Mouse (Mus musculus): ENCODE results near the gene Itpr2. TPM values are rescaled to one million over a fixed set of nuclear protein-coding genes. Genes with fewer than 3 reads are reported as not detected.

The Itpr2 gene
- polyA plus RNA-seq, 1 experiment from 2014 or later, result 10.9 TPM

- no peak for ATAC-seq (ENCODE audit: low FRiP score, low TSS enrichment)
- WGBS, result 62% methylated on average over 8 of the region's 8 CpGs
- H3K4me1 ChIP-seq (replicated peaks; ENCODE audit: control insufficient read depth, insufficient read depth), result no peaks in the 10 kb centered on the region
- no peaks in the 10 kb centered on the region for H3K9me3 ChIP-seq (ENCODE audit: control insufficient read depth, low read length)
- no peak overlapping the region for H3K9ac ChIP-seq (ENCODE audit: low read length)
- no peak overlapping the region for H3K27ac ChIP-seq (replicated peaks)
- DNase-seq (ENCODE audit: low spot score), result no peak
- H3K4me2 ChIP-seq (replicated peaks; ENCODE audit: low read depth), result no peak overlapping the region
- H3K36me3 ChIP-seq (ENCODE audit: control insufficient read depth, insufficient read depth, low read length), result no peaks in the 10 kb centered on the region
- H3K4me3 ChIP-seq (ENCODE audit: low read depth, low read length), result no peak overlapping the region
- TF ChIP-seq EP300 (optimal IDR thresholded peaks at IDR 0.05), result no peak
- peak; percentile 34; the same call in 1 of the 2 replicates for TF ChIP-seq CTCF (IDR thresholded peaks at IDR 0.05; ENCODE audit: low read depth)
- H3K27me3 ChIP-seq (ENCODE audit: control insufficient read depth, insufficient read depth, low read length), result no peaks in the 10 kb centered on the region
These were observed 279.5 kb downstream of the Itpr2 start for GRCm38 (mm10) chr6:146222403-146223063.

GRCm38 (mm10) chr6:146221371-146222336 lies 280.4 kb downstream of the Itpr2 start:
- H3K27ac ChIP-seq (replicated peaks), result no peak overlapping the region
- 44% methylated on average over 23 of the region's 23 CpGs for WGBS
- no peak overlapping the region for H3K9ac ChIP-seq (ENCODE audit: low read length)

GRCm38 (mm10) chr6:146220071-146220470 lies 282.0 kb downstream of the Itpr2 start:
- ATAC-seq (ENCODE audit: low FRiP score, low TSS enrichment) (no peak), DNase-seq (ENCODE audit: low spot score) (no peak)
- Histone ChIP-seq H3K27ac (replicated peaks) (no peak overlapping the region), H3K4me3 (ENCODE audit: low read depth, low read length) (no peak overlapping the region), H3K4me2 (replicated peaks; ENCODE audit: low read depth) (no peak overlapping the region), H3K27me3 (ENCODE audit: control insufficient read depth, insufficient read depth, low read length) (no peaks in the 10 kb centered on the region), H3K9me3 (ENCODE audit: control insufficient read depth, low read length) (no peaks in the 10 kb centered on the region), H3K36me3 (ENCODE audit: control insufficient read depth, insufficient read depth, low read length) (no peaks in the 10 kb centered on the region), H3K9ac (ENCODE audit: low read length) (no peak overlapping the region), H3K4me1 (replicated peaks; ENCODE audit: control insufficient read depth, insufficient read depth) (no peaks in the 10 kb centered on the region)
- TF ChIP-seq EP300 (optimal IDR thresholded peaks at IDR 0.05), result no peak
- no peak for TF ChIP-seq CTCF (IDR thresholded peaks at IDR 0.05; ENCODE audit: low read depth)
- 76% methylated on average over 5 of the region's 5 CpGs for WGBS

More at GRCm38 (mm10) chr6:146221371-146222336, 280.4 kb downstream of the Itpr2 start:
- Histone ChIP-seq H3K4me2 (replicated peaks; ENCODE audit: low read depth) (no peak overlapping the region), H3K4me1 (replicated peaks; ENCODE audit: control insufficient read depth, insufficient read depth) (no peaks in the 10 kb centered on the region), H3K4me3 (ENCODE audit: low read depth, low read length) (no peak overlapping the region), H3K27me3 (ENCODE audit: control insufficient read depth, insufficient read depth, low read length) (no peaks in the 10 kb centered on the region), H3K36me3 (ENCODE audit: control insufficient read depth, insufficient read depth, low read length) (no peaks in the 10 kb centered on the region), H3K9me3 (ENCODE audit: control insufficient read depth, low read length) (no peaks in the 10 kb centered on the region)
- TF ChIP-seq EP300 (optimal IDR thresholded peaks at IDR 0.05), result no peak
- TF ChIP-seq CTCF (IDR thresholded peaks at IDR 0.05; ENCODE audit: low read depth), result no peak
- DNase-seq (ENCODE audit: low spot score), result no peak
- no peak; the same call in 1 of the 2 replicates for ATAC-seq (ENCODE audit: low FRiP score, low TSS enrichment)

GRCm38 (mm10) chr6:146219534-146219933 lies 282.5 kb downstream of the Itpr2 start:
- Histone ChIP-seq H3K27me3 (ENCODE audit: control insufficient read depth, insufficient read depth, low read length) (no peaks in the 10 kb centered on the region), H3K27ac (replicated peaks) (no peak overlapping the region), H3K36me3 (ENCODE audit: control insufficient read depth, insufficient read depth, low read length) (no peaks in the 10 kb centered on the region), H3K9ac (ENCODE audit: low read length) (no peak overlapping the region), H3K4me2 (replicated peaks; ENCODE audit: low read depth) (no peak overlapping the region), H3K9me3 (ENCODE audit: control insufficient read depth, low read length) (no peaks in the 10 kb centered on the region), H3K4me1 (replicated peaks; ENCODE audit: control insufficient read depth, insufficient read depth) (no peaks in the 10 kb centered on the region), H3K4me3 (ENCODE audit: low read depth, low read length) (no peak overlapping the region)
- DNase-seq (ENCODE audit: low spot score) (no peak), ATAC-seq (ENCODE audit: low FRiP score, low TSS enrichment) (no peak)
- TF ChIP-seq EP300 (optimal IDR thresholded peaks at IDR 0.05), result no peak
- TF ChIP-seq CTCF (IDR thresholded peaks at IDR 0.05; ENCODE audit: low read depth), result no peak
- 84% methylated on average over 12 of the region's 12 CpGs for WGBS

GRCm38 (mm10) chr6:146215302-146215701 lies 286.7 kb downstream of the Itpr2 start:
- no peak for DNase-seq (ENCODE audit: low spot score)
- Histone ChIP-seq H3K36me3 (ENCODE audit: control insufficient read depth, insufficient read depth, low read length) (no peaks in the 10 kb centered on the region), H3K9me3 (ENCODE audit: control insufficient read depth, low read length) (no peaks in the 10 kb centered on the region), H3K27me3 (ENCODE audit: control insufficient read depth, insufficient read depth, low read length) (no peaks in the 10 kb centered on the region), H3K4me2 (replicated peaks; ENCODE audit: low read depth) (no peak overlapping the region), H3K27ac (replicated peaks) (no peak overlapping the region), H3K4me1 (replicated peaks; ENCODE audit: control insufficient read depth, insufficient read depth) (no peaks in the 10 kb centered on the region), H3K4me3 (ENCODE audit: low read depth, low read length) (no peak overlapping the region), H3K9ac (ENCODE audit: low read length) (no peak overlapping the region)
- no peak for ATAC-seq (ENCODE audit: low FRiP score, low TSS enrichment)
- no peak for TF ChIP-seq EP300 (optimal IDR thresholded peaks at IDR 0.05)
- no peak for TF ChIP-seq CTCF (IDR thresholded peaks at IDR 0.05; ENCODE audit: low read depth)
- WGBS, result 74% methylated on average over 2 of the region's 2 CpGs

Data from stomach, postnatal 0 days (tissue).